Mouse (Mus musculus): ENCODE measurements around the gene Cyp2b23.
"Not testable (repeated sequence)": the region's sequence is repeated elsewhere in the genome, so short reads cannot be mapped to it uniquely, and the experiment has no call there.

Gene Cyp2b23

GRCm38 (mm10) chr7:26686337-26686736 is at the start of gene Cyp2b23:
TSS of gene Cyp2b23 (minus strand) at chr7:26686437.
- DNase-seq (ENCODE audit: low read depth, low spot score): no peak

GRCm38 (mm10) chr7:26711061-26711460 is 24.8 kb upstream of the Cyp2b23 start:
- DNase-seq (ENCODE audit: low read depth, low spot score): no peak

GRCm38 (mm10) chr7:26707061-26707460 is 20.8 kb upstream of the Cyp2b23 start:
- no peak for DNase-seq (ENCODE audit: low read depth, low spot score)

GRCm38 (mm10) chr7:26706191-26706590 is 20.0 kb upstream of the Cyp2b23 start:
- not testable (repeated sequence) for DNase-seq (ENCODE audit: low read depth, low spot score)

GRCm38 (mm10) chr7:26700151-26700550 is 13.9 kb upstream of the Cyp2b23 start:
- DNase-seq (ENCODE audit: low read depth, low spot score): no peak

- no peak for DNase-seq (ENCODE audit: low read depth, low spot score)
These were observed 524 bp downstream of the Cyp2b23 start for GRCm38 (mm10) chr7:26685713-26686112.

- not testable (repeated sequence) for DNase-seq (ENCODE audit: low read depth, low spot score)
These were observed 18.8 kb downstream of the Cyp2b23 start for GRCm38 (mm10) chr7:26667466-26667865.

GRCm38 (mm10) chr7:26666011-26666410 is 20.2 kb downstream of the Cyp2b23 start:
- DNase-seq (ENCODE audit: low read depth, low spot score): no peak

GRCm38 (mm10) chr7:26618364-26618763 is 67.9 kb downstream of the Cyp2b23 start, which contains the start of gene Vmn1r185:
TSS of gene Vmn1r185 (minus strand) at chr7:26618464.
- DNase-seq (ENCODE audit: low read depth, low spot score): not testable (repeated sequence)

Data from embryo, embryonic 11.5 days (tissue).